Mouse (Mus musculus): ENCODE data around the gene Tut1. TPM values are rescaled to one million over a fixed set of nuclear protein-coding genes. Genes with fewer than 3 reads are reported as not detected.

The Tut1 gene
- polyA plus RNA-seq, 1 experiment, result 16.8 TPM

- Histone ChIP-seq H3K4me3 (ENCODE audit: insufficient read depth, low read length) (peak within 1 kb of the TSS; percentile 55), H3K4me1 (ENCODE audit: control insufficient read depth, insufficient read depth, low read length) (peaks cover 6% of the 10 kb centered on the region), H3K27ac (ENCODE audit: insufficient read depth, low read length) (peak within 1 kb of the TSS; percentile 72)
- TF ChIP-seq POLR2A (IDR thresholded peaks at IDR 0.05; ENCODE audit: low read depth, low read length) (peak; percentile 86), CTCF (IDR thresholded peaks at IDR 0.05; ENCODE audit: borderline replicate concordance, insufficient read depth, low read length) (no peak)
Observed at GRCm38 (mm10) chr19:8941515-8942217, 12.0 kb upstream of the Tut1 start, which contains the start of gene Mta2. Mta2 (plus strand) TSS chr19:8941875.

GRCm38 (mm10) chr19:8942276-8942964 lies 11.2 kb upstream of the Tut1 start:
- peak overlapping the region; percentile 55 for H3K4me3 ChIP-seq (ENCODE audit: insufficient read depth, low read length)
- H3K4me1 ChIP-seq (ENCODE audit: control insufficient read depth, insufficient read depth, low read length), result peaks cover 6% of the 10 kb centered on the region
- no peak for TF ChIP-seq CTCF (IDR thresholded peaks at IDR 0.05; ENCODE audit: borderline replicate concordance, insufficient read depth, low read length)
- no peak for TF ChIP-seq POLR2A (IDR thresholded peaks at IDR 0.05; ENCODE audit: low read depth, low read length)
- H3K27ac ChIP-seq (ENCODE audit: insufficient read depth, low read length), result peak overlapping the region; percentile 72

- Histone ChIP-seq H3K4me3 (ENCODE audit: insufficient read depth, low read length) (peak overlapping the region; percentile 55), H3K27ac (ENCODE audit: insufficient read depth, low read length) (no peak overlapping the region), H3K4me1 (ENCODE audit: control insufficient read depth, insufficient read depth, low read length) (peaks cover 6% of the 10 kb centered on the region)
- TF ChIP-seq POLR2A (IDR thresholded peaks at IDR 0.05; ENCODE audit: low read depth, low read length), result no peak
- TF ChIP-seq CTCF (IDR thresholded peaks at IDR 0.05; ENCODE audit: borderline replicate concordance, insufficient read depth, low read length), result no peak
Observed at GRCm38 (mm10) chr19:8943047-8943446, 10.6 kb upstream of the Tut1 start.

- Histone ChIP-seq H3K4me1 (ENCODE audit: control insufficient read depth, insufficient read depth, low read length) (peaks cover 6% of the 10 kb centered on the region), H3K27ac (ENCODE audit: insufficient read depth, low read length) (no peak overlapping the region), H3K4me3 (ENCODE audit: insufficient read depth, low read length) (peak overlapping the region; percentile 55)
- TF ChIP-seq POLR2A (IDR thresholded peaks at IDR 0.05; ENCODE audit: low read depth, low read length) (no peak), CTCF (IDR thresholded peaks at IDR 0.05; ENCODE audit: borderline replicate concordance, insufficient read depth, low read length) (no peak)
Observed at GRCm38 (mm10) chr19:8944062-8944461, 9.6 kb upstream of the Tut1 start.

GRCm38 (mm10) chr19:8944750-8945149 lies 8.9 kb upstream of the Tut1 start:
- H3K27ac ChIP-seq (ENCODE audit: insufficient read depth, low read length), result no peak overlapping the region; the same call in 1 of the 2 replicates
- TF ChIP-seq POLR2A (IDR thresholded peaks at IDR 0.05; ENCODE audit: low read depth, low read length) (no peak), CTCF (IDR thresholded peaks at IDR 0.05; ENCODE audit: borderline replicate concordance, insufficient read depth, low read length) (no peak)
- H3K4me3 ChIP-seq (ENCODE audit: insufficient read depth, low read length), result peak overlapping the region; percentile 34

GRCm38 (mm10) chr19:8945251-8945650 lies 8.4 kb upstream of the Tut1 start:
- TF ChIP-seq POLR2A (IDR thresholded peaks at IDR 0.05; ENCODE audit: low read depth, low read length) (no peak), CTCF (IDR thresholded peaks at IDR 0.05; ENCODE audit: borderline replicate concordance, insufficient read depth, low read length) (no peak)
- H3K27ac ChIP-seq (ENCODE audit: insufficient read depth, low read length), result no peak overlapping the region; the same call in 1 of the 2 replicates
- H3K4me3 ChIP-seq (ENCODE audit: insufficient read depth, low read length), result peak overlapping the region; percentile 34
- peaks cover 6% of the 10 kb centered on the region for H3K4me1 ChIP-seq (ENCODE audit: control insufficient read depth, insufficient read depth, low read length)

More at GRCm38 (mm10) chr19:8944750-8945149, 8.9 kb upstream of the Tut1 start:
- H3K4me1 ChIP-seq (ENCODE audit: control insufficient read depth, insufficient read depth, low read length), result peaks cover 6% of the 10 kb centered on the region

- Histone ChIP-seq H3K27ac (ENCODE audit: insufficient read depth, low read length) (no peak overlapping the region), H3K4me3 (ENCODE audit: insufficient read depth, low read length) (no peak overlapping the region), H3K4me1 (ENCODE audit: control insufficient read depth, insufficient read depth, low read length) (peaks cover 2% of the 10 kb centered on the region; the same call in 1 of the 2 replicates)
- TF ChIP-seq CTCF (IDR thresholded peaks at IDR 0.05; ENCODE audit: borderline replicate concordance, insufficient read depth, low read length) (no peak), POLR2A (IDR thresholded peaks at IDR 0.05; ENCODE audit: low read depth, low read length) (no peak)
Observed at GRCm38 (mm10) chr19:8946929-8947328, 6.7 kb upstream of the Tut1 start.

- H3K4me1 ChIP-seq (ENCODE audit: control insufficient read depth, insufficient read depth, low read length), result peaks cover 2% of the 10 kb centered on the region; the same call in 1 of the 2 replicates
- TF ChIP-seq CTCF (IDR thresholded peaks at IDR 0.05; ENCODE audit: borderline replicate concordance, insufficient read depth, low read length) (no peak), POLR2A (IDR thresholded peaks at IDR 0.05; ENCODE audit: low read depth, low read length) (no peak)
- no peak overlapping the region for H3K4me3 ChIP-seq (ENCODE audit: insufficient read depth, low read length)
- no peak overlapping the region for H3K27ac ChIP-seq (ENCODE audit: insufficient read depth, low read length)
Observed at GRCm38 (mm10) chr19:8950190-8950589, 3.5 kb upstream of the Tut1 start.

- no peak overlapping the region for H3K27ac ChIP-seq (ENCODE audit: insufficient read depth, low read length)
Observed at GRCm38 (mm10) chr19:8952241-8952640, 1.4 kb upstream of the Tut1 start.

GRCm38 (mm10) chr19:8954171-8954570 lies 524 bp downstream of the Tut1 start:
- Histone ChIP-seq H3K4me1 (ENCODE audit: control insufficient read depth, insufficient read depth, low read length) (0 out of 2 replicates have a peak, but pooled peaks cover 2% of the 10 kb centered on the region), H3K4me3 (ENCODE audit: insufficient read depth, low read length) (peak overlapping the region; percentile 96), H3K27ac (ENCODE audit: insufficient read depth, low read length) (peak overlapping the region; percentile 70)
- no peak for TF ChIP-seq CTCF (IDR thresholded peaks at IDR 0.05; ENCODE audit: borderline replicate concordance, insufficient read depth, low read length)
- no peak for TF ChIP-seq POLR2A (IDR thresholded peaks at IDR 0.05; ENCODE audit: low read depth, low read length)

More at GRCm38 (mm10) chr19:8952241-8952640, 1.4 kb upstream of the Tut1 start:
- no peak for TF ChIP-seq CTCF (IDR thresholded peaks at IDR 0.05; ENCODE audit: borderline replicate concordance, insufficient read depth, low read length)
- no peak for TF ChIP-seq POLR2A (IDR thresholded peaks at IDR 0.05; ENCODE audit: low read depth, low read length)
- Histone ChIP-seq H3K4me3 (ENCODE audit: insufficient read depth, low read length) (no peak overlapping the region), H3K4me1 (ENCODE audit: control insufficient read depth, insufficient read depth, low read length) (0 out of 2 replicates have a peak, but pooled peaks cover 2% of the 10 kb centered on the region)
